Mouse (Mus musculus) heart, embryonic 14.5 days (tissue): Measurements from ENCODE around the gene Dusp3. TPM values are rescaled to one million over a fixed set of nuclear protein-coding genes. Genes with fewer than 3 reads are reported as not detected.

Source experiments
- ATAC-seq: fragments of 200-750 bp; cut with Nextera tagmentation; 2 replicates; pipeline ENCODE4 v1.8.0; 2017; ENCODE audit warnings: low read depth, moderate TSS enrichment; ENCODE audit not compliant: insufficient number of reproducible peaks, insufficient read depth, low FRiP score
- H3K27ac ChIP-seq, 2 experiments: fragments of 200-500 bp in 1 of 2; fragments of 300-500 bp in 1 of 2; sonication (generic) in 1 of 2; replicated peaks in 1 of 2; 2 replicates each; pipeline ENCODE4 v1.5.1; 2012 to 2014; ENCODE audit warnings: low read depth in 2 of 2, low read length in 2 of 2, control low read depth in 1 of 2, mild to moderate bottlenecking in 1 of 2, mixed read lengths in 1 of 2; ENCODE audit not compliant: control insufficient read depth in 1 of 2, insufficient read depth in 1 of 2
- H3K27me3 ChIP-seq: fragments of 300-500 bp; sonication (generic); 2 replicates; pipeline ENCODE4 v1.6.1; 2014; ENCODE audit warnings: mild to moderate bottlenecking, low read length, control low read depth; ENCODE audit not compliant: control insufficient read depth, insufficient read depth
- H3K36me3 ChIP-seq: fragments of 300-500 bp; sonication (generic); 2 replicates; pipeline ENCODE4 v1.6.1; 2014; ENCODE audit warnings: mild to moderate bottlenecking, control low read depth, low read length, mixed read lengths; ENCODE audit not compliant: control insufficient read depth, insufficient read depth
- H3K4me1 ChIP-seq, 2 experiments: fragments of 200-500 bp in 1 of 2; fragments of 300-500 bp in 1 of 2; sonication (generic) in 1 of 2; 2 replicates each; pipeline ENCODE4 v1.6.1; 2012 to 2014; ENCODE audit warnings: low read length in 2 of 2, control low read depth in 1 of 2, mixed read lengths in 1 of 2; ENCODE audit not compliant: control insufficient read depth in 2 of 2, insufficient read depth in 2 of 2
- H3K4me2 ChIP-seq: fragments of 300-500 bp; sonication (generic); 2 replicates; pipeline ENCODE4 v1.6.1; 2014; ENCODE audit warnings: mild to moderate bottlenecking, low read length
- H3K4me3 ChIP-seq, 2 experiments: fragments of 200-500 bp in 1 of 2; fragments of 300-500 bp in 1 of 2; sonication (generic) in 1 of 2; 2 replicates each; pipeline ENCODE4 v1.5.1; 2012 to 2014; ENCODE audit warnings: low read length in 2 of 2, mild to moderate bottlenecking in 2 of 2, control low read depth in 1 of 2, low read depth in 1 of 2, moderate library complexity in 1 of 2; ENCODE audit not compliant: control insufficient read depth in 1 of 2, insufficient read depth in 1 of 2
- H3K9ac ChIP-seq: fragments of 300-500 bp; sonication (generic); 2 replicates; pipeline ENCODE4 v1.6.1; 2014; ENCODE audit warnings: mild to moderate bottlenecking, low read length
- H3K9me3 ChIP-seq: fragments of 300-500 bp; sonication (generic); 2 replicates; pipeline ENCODE4 v1.6.1; 2016; ENCODE audit warnings: low read length, control low read depth; ENCODE audit not compliant: control insufficient read depth
- WGBS: fragments of 180-500 bp; shearing (Covaris S2); extraction: QIAGEN DNeasy Blood & Tissue Kit; methylation state at CpG from one replicate; pipeline ENCODE4 v1.1.7; 2014; 5-methylcytosine and 5-hydroxymethylcytosine counted together
- polyA plus RNA-seq: library from polyadenylated mRNA; unstranded; fragments of >200 nt; fragmentation: Nextera tagmentation; extraction: Ambion mirVana; gene quantifications from 2 replicates; pipeline ENCODE4 v1.2.1, GENCODE M21; 2014

Gene Dusp3
- polyA plus RNA-seq, 1 experiment from 2014 or later, result 58.9 TPM

DNA sequence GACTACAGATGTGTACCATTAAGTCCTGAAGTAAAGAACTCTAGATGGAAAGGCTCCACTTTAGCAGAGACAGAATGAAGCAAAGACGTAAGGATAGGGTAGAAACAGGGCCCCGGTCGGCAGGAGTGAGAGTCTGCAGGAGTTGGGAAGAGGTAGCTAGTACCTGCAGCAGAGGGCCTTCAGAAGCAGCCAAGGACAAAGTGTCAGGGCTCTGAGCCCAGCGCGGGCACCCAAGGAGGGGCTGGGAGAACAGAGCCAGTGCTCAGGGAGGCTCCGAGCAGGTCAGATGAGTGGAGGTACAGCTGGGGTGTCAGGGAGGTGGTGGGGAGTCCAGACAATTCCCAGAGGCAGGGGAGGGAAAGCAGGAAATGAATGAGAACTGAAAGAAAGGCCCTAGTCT, 62.8 kb downstream of the Dusp3 start:
- Histone ChIP-seq H3K27me3 (no peaks in the 10 kb centered on the region; the same call in 1 of the 2 replicates), H3K9ac (no peak overlapping the region), H3K36me3 (no peaks in the 10 kb centered on the region), H3K4me3 (no peak overlapping the region), H3K4me1 (peaks cover 7 to 12% of the 10 kb centered on the region in 2 experiments; a peak in 3 of 4 replicates), H3K27ac (no peak overlapping the region), H3K9me3 (no peaks in the 10 kb centered on the region), H3K4me2 (no peak overlapping the region)
- no peak for ATAC-seq
- WGBS, result 71% methylated on average over 6 of the region's 6 CpGs

DNA sequence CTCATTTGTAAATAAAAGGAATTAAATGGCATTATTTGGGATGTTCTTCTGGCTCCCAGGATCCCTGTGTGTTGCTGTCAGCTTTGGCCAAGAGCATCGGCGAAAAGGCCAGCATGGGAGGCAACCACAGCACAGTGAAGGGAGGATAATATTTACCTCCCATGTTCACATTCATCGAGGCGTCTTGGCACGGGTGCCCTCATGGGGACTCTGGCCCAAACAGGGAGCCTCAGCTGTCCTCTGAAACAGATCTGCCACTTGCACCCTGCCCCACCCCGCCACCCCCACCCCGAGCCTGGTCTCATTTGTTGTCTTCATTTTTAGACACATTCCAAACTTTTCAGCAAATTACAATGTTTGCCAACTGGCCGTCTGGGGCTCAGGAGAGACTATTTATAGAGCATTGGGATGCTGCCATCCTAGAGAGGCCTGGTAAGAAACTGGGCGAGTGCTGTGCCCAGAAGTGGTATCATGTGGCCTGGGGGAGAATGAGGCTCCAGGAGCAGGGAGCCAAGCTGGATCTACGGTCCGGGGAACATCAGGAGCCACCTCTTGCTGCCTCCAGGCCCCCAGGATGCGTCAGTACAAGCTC, 65.4 kb downstream of the Dusp3 start:
- H3K4me2 ChIP-seq, result no peak overlapping the region
- no peak for ATAC-seq
- peak overlapping the region in 1 of 2 experiments; percentile 30; a peak in 1 of 4 replicates for H3K27ac ChIP-seq
- no peak overlapping the region for H3K4me3 ChIP-seq
- peaks cover 7 to 8% of the 10 kb centered on the region in 2 experiments; a peak in 3 of 4 replicates for H3K4me1 ChIP-seq
- H3K9me3 ChIP-seq, result no peaks in the 10 kb centered on the region
- no peaks in the 10 kb centered on the region for H3K36me3 ChIP-seq
- no peak overlapping the region for H3K9ac ChIP-seq
- H3K27me3 ChIP-seq, result peaks cover 4% of the 10 kb centered on the region; the same call in 1 of the 2 replicates
- 66% methylated on average over 12 of the region's 12 CpGs for WGBS

Other genes starting within 250 kb of the Dusp3 start
- gene Etv4, start 201.6 kb downstream of the Dusp3 start, polyA plus RNA-seq, result 4.0 and 4.8 TPM in 2 replicates
- 13.8 and 13.9 TPM in 2 replicates for gene Meox1, start 92.6 kb downstream of the Dusp3 start, polyA plus RNA-seq
- 0.12 and 0.55 TPM in 2 replicates for gene Sost, start 20.0 kb downstream of the Dusp3 start, polyA plus RNA-seq
- not detected in 2 replicates for gene Cfap97d1, start 2.7 kb downstream of the Dusp3 start, polyA plus RNA-seq
- 2.9 and 3.3 TPM in 2 replicates for gene Mpp3, start 41.4 kb upstream of the Dusp3 start, polyA plus RNA-seq
- 4.2 and 4.8 TPM in 2 replicates for gene Cd300lg, start 54.5 kb upstream of the Dusp3 start, polyA plus RNA-seq
- 6.0 and 6.8 TPM in 2 replicates for gene Mpp2, start 101.5 kb upstream of the Dusp3 start, polyA plus RNA-seq
- gene Ppy, start 114.3 kb upstream of the Dusp3 start, polyA plus RNA-seq, result not detected in 2 replicates
- gene Pyy, start 120.8 kb upstream of the Dusp3 start, polyA plus RNA-seq, result not detected in 2 replicates
- not detected in 2 replicates for gene Nags, start 158.5 kb upstream of the Dusp3 start, polyA plus RNA-seq
- gene Tmem101, start 169.4 kb upstream of the Dusp3 start, polyA plus RNA-seq, result 28.2 and 34.1 TPM in 2 replicates
- 60.3 and 62.1 TPM in 2 replicates for gene Lsm12, start 198.3 kb upstream of the Dusp3 start, polyA plus RNA-seq
- 24.8 and 27.8 TPM in 2 replicates for gene G6pc3, start 202.6 kb upstream of the Dusp3 start, polyA plus RNA-seq
- gene Hdac5, start 243.2 kb upstream of the Dusp3 start, polyA plus RNA-seq, result 52.1 and 54.5 TPM in 2 replicates